Mouse (Mus musculus) forebrain, embryonic 14.5 days (tissue): Measurements from ENCODE around the gene Sec16b. TPM values are rescaled to one million over a fixed set of nuclear protein-coding genes. Genes with fewer than 3 reads are reported as not detected.

ENCODE experiments used
- ATAC-seq: fragments of 200-750 bp; cut with Nextera tagmentation; 2 replicates; pipeline ENCODE4 v1.8.0; 2017; ENCODE audit warnings: mild to moderate bottlenecking, moderate library complexity
- DNase-seq: peaks from one replicate; pipeline ENCODE4 v3.0.0-alpha.2; 2015; ENCODE audit warnings: low spot score
- H3K27ac ChIP-seq: fragments of 300-500 bp; sonication (generic); 2 replicates; pipeline ENCODE4 v1.5.1; 2014; ENCODE audit warnings: low read depth, mild to moderate bottlenecking, control low read depth, low read length, moderate library complexity
- H3K27me3 ChIP-seq: fragments of 300-500 bp; sonication (generic); replicated peaks from 2 replicates; pipeline ENCODE4 v1.6.1; 2014; ENCODE audit warnings: low read length, control low read depth, mixed read lengths; ENCODE audit not compliant: control insufficient read depth, insufficient read depth
- H3K36me3 ChIP-seq: fragments of 300-500 bp; sonication (generic); 2 replicates; pipeline ENCODE4 v1.6.1; 2014; ENCODE audit warnings: low read length, control low read depth; ENCODE audit not compliant: control insufficient read depth, insufficient read depth
- H3K4me1 ChIP-seq: fragments of 300-500 bp; sonication (generic); 2 replicates; pipeline ENCODE4 v1.6.1; 2014; ENCODE audit warnings: antibody characterized with exemption, low read length, control low read depth; ENCODE audit not compliant: control insufficient read depth, insufficient read depth
- H3K4me2 ChIP-seq: fragments of 300-500 bp; sonication (generic); 2 replicates; pipeline ENCODE4 v1.6.1; 2014; ENCODE audit warnings: mild to moderate bottlenecking, control low read depth, low read length
- H3K4me3 ChIP-seq: fragments of 300-500 bp; sonication (generic); 2 replicates; pipeline ENCODE4 v1.5.1; 2014; ENCODE audit warnings: low read depth, low read length, control low read depth
- H3K9ac ChIP-seq: fragments of 300-500 bp; sonication (generic); 2 replicates; pipeline ENCODE4 v1.6.1; 2014; ENCODE audit warnings: mild to moderate bottlenecking, low read length, control low read depth, moderate library complexity
- H3K9me3 ChIP-seq: fragments of 300-500 bp; sonication (generic); replicated peaks from 2 replicates; pipeline ENCODE4 v1.6.1; 2016; ENCODE audit warnings: low read length, control low read depth, mixed read lengths; ENCODE audit not compliant: control insufficient read depth
- WGBS: fragments of 180-500 bp; shearing (Covaris S2); extraction: QIAGEN DNeasy Blood & Tissue Kit; methylation state at CpG from one replicate; pipeline ENCODE4 v1.1.7; 2014; 5-methylcytosine and 5-hydroxymethylcytosine counted together
- polyA plus RNA-seq: library from polyadenylated mRNA; unstranded; fragments of >200 nt; fragmentation: Nextera tagmentation; extraction: Ambion mirVana; gene quantifications from 2 replicates; pipeline ENCODE4 v1.2.1, GENCODE M21; 2014

Sec16b gene
- polyA plus RNA-seq, 1 experiment from 2014 or later = 0.53 TPM

DNA sequence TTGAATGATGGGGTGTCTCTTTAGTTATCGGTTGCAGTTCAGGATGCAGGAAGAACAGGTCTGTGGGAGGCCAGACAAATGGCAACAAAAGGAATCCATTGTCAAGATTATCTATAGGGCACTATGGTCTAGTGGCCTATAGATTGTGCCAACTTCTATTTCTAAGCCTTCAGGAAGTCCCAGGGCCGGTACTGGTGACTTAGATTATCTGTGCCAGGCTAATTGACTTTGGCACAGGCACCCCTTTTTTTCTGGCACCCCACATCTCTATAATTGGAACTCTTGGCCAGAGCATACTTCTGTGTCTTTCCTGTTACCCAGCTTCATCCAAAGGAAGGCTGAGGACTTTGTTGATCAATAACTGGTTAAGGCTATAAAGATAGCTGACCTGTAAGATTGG is 12.9 kb downstream of the Sec16b start:
- peak; percentile 58 for DNase-seq
- no peak overlapping the region for H3K4me2 ChIP-seq
- H3K4me3 ChIP-seq = no peak overlapping the region
- peaks cover 12% of the 10 kb centered on the region; the same call in 1 of the 2 replicates for H3K4me1 ChIP-seq
- no peak overlapping the region for H3K9ac ChIP-seq
- 47% methylated on average over 2 of the region's 2 CpGs for WGBS
- H3K27ac ChIP-seq = no peak overlapping the region; the same call in 1 of the 2 replicates
- H3K9me3 ChIP-seq = no peaks in the 10 kb centered on the region
- H3K27me3 ChIP-seq = no peaks in the 10 kb centered on the region
- H3K36me3 ChIP-seq = no peaks in the 10 kb centered on the region
- ATAC-seq = peak; percentile 40; the same call in 1 of the 2 replicates

DNA sequence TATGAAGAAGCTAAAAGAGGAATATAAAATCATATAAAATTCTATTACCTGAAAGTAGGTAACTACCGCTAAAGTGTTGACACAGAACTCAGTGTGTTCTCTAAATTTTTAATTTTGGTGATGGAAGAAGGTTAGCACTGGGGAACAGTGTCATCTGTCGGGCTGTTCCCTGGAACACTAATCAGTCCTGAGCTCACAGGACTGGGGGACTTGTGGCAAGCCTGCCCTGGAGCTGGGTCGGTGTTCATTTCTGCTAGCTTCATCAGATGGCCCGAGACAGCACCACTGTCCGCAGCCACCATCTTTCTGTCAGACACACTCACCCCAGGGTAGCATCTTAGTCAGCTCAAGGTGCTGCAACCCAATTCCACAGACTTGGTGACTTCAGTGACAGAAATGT is 15.8 kb downstream of the Sec16b start:
- Histone ChIP-seq H3K9ac (no peak overlapping the region), H3K27ac (no peak overlapping the region), H3K27me3 (no peaks in the 10 kb centered on the region), H3K36me3 (no peaks in the 10 kb centered on the region), H3K9me3 (no peaks in the 10 kb centered on the region), H3K4me3 (no peak overlapping the region), H3K4me1 (peaks cover 12% of the 10 kb centered on the region; the same call in 1 of the 2 replicates), H3K4me2 (no peak overlapping the region)
- ATAC-seq = no peak
- WGBS = 90% methylated on average over 5 of the region's 5 CpGs
- no peak for DNase-seq

DNA sequence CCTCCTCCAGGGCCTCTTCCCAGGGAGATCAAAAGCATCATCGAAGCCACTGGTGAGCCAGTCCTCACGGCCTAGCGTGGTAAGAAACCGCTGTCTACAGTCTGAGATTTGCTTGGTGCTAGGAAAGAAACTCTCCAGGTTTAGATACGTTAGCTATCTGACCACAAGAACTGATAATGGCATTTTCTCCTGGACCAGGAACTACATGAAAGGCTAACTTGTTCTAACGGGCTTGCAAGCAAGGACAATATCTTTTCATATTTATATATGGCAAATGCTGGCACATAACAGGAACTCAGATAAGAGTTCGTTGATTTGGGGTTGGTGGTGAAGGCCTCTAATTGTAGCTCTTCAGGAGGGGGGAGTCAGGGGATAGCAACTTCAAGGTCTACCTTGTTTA is 18.2 kb downstream of the Sec16b start:
- Histone ChIP-seq H3K4me2 (no peak overlapping the region), H3K9ac (no peak overlapping the region), H3K27me3 (no peaks in the 10 kb centered on the region), H3K9me3 (no peaks in the 10 kb centered on the region), H3K4me1 (no peaks in the 10 kb centered on the region), H3K36me3 (no peaks in the 10 kb centered on the region), H3K27ac (no peak overlapping the region), H3K4me3 (no peak overlapping the region)
- WGBS = 88% methylated on average over 7 of the region's 7 CpGs
- ATAC-seq (no peak), DNase-seq (no peak)

DNA sequence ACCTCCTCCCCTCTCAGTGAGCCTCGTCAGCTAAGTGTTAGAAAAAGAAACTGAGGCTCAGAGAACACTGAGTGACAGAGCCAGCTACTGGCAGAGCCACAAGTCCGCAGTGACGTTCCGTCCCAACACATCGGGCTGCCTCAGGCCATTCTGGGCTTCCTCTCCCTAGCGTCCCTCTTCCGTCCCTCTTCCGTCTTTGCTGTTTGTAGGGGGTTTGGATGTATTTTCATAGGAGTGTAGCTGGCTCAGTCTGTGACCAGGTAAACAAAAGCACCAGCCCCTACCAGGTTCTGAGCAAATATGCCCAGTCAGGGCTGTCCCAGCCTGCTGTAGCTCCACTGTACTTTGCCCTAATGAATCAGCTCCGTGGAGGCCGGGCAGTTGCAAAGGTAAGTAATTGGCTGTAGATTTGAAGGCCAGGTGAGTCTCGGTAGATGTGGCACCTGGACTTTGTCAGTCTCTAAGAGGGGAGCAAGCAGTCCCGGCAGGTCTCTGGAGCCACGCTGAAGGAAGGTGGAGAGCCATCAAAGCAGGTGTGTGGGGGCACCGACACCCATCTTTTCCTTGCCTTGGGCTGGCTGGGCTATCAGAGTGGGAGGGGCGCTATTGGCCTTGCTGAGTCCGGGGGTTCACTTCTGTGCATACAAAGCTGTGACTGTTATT is 19.3 kb downstream of the Sec16b start:
- no peaks in the 10 kb centered on the region for H3K4me1 ChIP-seq
- H3K4me2 ChIP-seq = no peak overlapping the region
- H3K9me3 ChIP-seq = no peaks in the 10 kb centered on the region
- ATAC-seq = no peak
- no peak overlapping the region for H3K4me3 ChIP-seq
- no peak overlapping the region for H3K9ac ChIP-seq
- WGBS = 85% methylated on average over 16 of the region's 16 CpGs
- H3K27me3 ChIP-seq = no peaks in the 10 kb centered on the region
- no peak overlapping the region for H3K27ac ChIP-seq
- H3K36me3 ChIP-seq = no peaks in the 10 kb centered on the region
- no peak for DNase-seq

DNA sequence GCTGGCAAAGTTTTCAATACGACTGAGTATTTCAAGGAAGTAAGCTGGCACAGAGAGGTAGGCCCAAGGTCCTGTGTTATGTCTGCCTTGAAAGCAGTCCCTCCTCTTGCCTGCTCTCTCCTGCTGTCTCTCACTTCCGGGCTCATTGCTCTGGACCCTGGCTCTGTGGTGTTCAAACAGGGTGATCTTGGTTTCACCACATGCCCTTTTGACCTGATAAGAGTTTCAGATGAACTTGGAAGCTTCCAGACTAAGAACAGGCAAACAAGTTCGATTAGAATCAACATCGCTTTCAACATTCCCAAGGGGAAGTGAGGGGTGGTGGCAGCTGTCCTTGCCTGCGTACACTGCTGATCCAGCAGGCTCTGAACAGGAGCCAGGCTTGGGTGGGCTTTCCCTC is 20.1 kb downstream of the Sec16b start:
- H3K27me3 ChIP-seq = no peaks in the 10 kb centered on the region
- H3K9me3 ChIP-seq = no peaks in the 10 kb centered on the region
- DNase-seq (no peak), ATAC-seq (no peak)
- no peak overlapping the region for H3K4me2 ChIP-seq
- no peaks in the 10 kb centered on the region for H3K4me1 ChIP-seq
- no peaks in the 10 kb centered on the region for H3K36me3 ChIP-seq
- WGBS = 65% methylated on average over 5 of the region's 5 CpGs
- H3K9ac ChIP-seq = no peak overlapping the region
- H3K4me3 ChIP-seq = no peak overlapping the region
- no peak overlapping the region for H3K27ac ChIP-seq

DNA sequence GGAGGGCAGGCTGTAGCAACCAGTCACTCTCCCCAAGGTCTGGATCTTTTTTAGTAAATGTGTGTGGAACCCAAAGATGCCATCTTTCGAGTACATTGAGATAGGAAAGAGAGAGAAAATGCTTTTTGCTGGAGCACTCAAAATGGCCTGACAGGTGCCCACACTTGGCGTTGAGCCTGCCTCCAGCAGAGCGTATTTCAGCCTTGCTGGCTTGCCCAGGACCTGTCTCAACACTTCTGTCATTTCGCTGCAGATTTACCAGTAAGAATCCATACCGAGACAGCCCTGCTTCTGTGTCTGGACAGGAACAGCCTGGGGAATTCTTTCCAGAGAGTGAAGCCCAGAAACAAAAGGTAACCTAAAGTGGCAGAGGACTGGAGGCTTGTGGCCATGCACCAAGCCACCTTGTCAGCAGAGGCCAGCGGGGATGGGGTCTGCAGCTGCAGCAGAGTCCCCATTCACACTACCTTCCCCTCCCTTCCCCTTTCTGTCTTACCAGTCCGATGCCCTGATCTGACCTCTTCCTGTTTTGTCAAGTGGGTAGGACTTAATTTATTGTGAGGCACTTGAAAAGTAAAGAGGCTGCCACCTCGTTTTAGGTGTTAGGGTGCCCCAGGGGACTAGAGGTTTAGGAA is 26.4 kb downstream of the Sec16b start:
- H3K27me3 ChIP-seq = no peaks in the 10 kb centered on the region

DNA sequence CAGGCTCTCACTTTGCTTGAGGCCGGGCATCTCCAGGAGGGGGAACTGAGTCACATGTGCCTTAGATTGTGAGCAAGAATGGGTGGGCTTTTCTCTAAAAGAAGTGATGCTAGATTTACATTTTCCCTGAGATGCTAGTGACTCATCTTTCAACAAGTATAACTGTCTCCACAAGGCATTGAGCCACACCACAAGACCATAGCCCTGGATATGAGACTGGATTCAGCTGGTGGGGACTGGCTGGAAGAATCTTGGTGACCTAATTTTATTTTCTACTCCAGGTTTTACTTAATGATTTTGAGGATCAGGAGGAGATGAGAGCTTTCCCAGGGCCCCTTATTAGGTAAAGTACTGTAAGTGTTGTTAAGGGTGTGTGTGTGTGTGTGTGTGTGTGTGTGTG is 29.0 kb downstream of the Sec16b start:
- no peaks in the 10 kb centered on the region for H3K9me3 ChIP-seq
- H3K27me3 ChIP-seq = no peaks in the 10 kb centered on the region
- H3K36me3 ChIP-seq = no peaks in the 10 kb centered on the region
- DNase-seq (no peak), ATAC-seq (no peak)
- H3K4me3 ChIP-seq = no peak overlapping the region
- H3K4me1 ChIP-seq = no peaks in the 10 kb centered on the region
- no peak overlapping the region for H3K9ac ChIP-seq
- WGBS = 64% methylated on average over 1 of the region's 1 CpGs
- no peak overlapping the region for H3K27ac ChIP-seq
- no peak overlapping the region for H3K4me2 ChIP-seq

More for the DNA sequence above, 26.4 kb downstream of the Sec16b start:
- DNase-seq (no peak), ATAC-seq (no peak)
- H3K4me1 ChIP-seq = no peaks in the 10 kb centered on the region
- WGBS = 50% methylated on average over 8 of the region's 8 CpGs
- H3K9me3 ChIP-seq = no peaks in the 10 kb centered on the region
- H3K9ac ChIP-seq = no peak overlapping the region
- no peak overlapping the region for H3K4me2 ChIP-seq
- no peak overlapping the region for H3K27ac ChIP-seq
- H3K4me3 ChIP-seq = no peak overlapping the region
- no peaks in the 10 kb centered on the region for H3K36me3 ChIP-seq

DNA sequence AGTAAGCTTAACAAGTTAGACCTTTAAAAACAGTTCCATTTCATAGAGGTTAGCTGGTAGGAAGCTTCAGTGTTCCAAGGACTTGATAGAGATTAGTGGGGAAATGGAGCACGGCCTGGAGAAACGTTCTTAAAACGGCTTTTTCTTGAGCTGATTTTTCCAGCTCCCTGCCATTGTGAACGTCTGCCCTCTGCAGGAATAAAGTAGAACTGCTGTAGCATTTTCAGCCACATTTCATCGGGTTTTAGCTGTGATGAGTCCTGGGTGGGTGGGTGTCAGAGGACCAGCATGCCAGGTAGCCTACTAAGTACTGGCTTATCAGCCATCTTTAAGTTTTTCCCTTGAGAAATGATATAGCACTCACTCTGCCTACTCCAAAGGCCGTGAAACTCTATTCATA is 29.9 kb downstream of the Sec16b start:
- peak; percentile 87 for DNase-seq
- Histone ChIP-seq H3K27me3 (no peaks in the 10 kb centered on the region), H3K4me2 (no peak overlapping the region), H3K9ac (no peak overlapping the region), H3K27ac (no peak overlapping the region), H3K36me3 (no peaks in the 10 kb centered on the region), H3K4me1 (no peaks in the 10 kb centered on the region), H3K9me3 (no peaks in the 10 kb centered on the region), H3K4me3 (no peak overlapping the region)
- peak; percentile 73 for ATAC-seq
- 10% methylated on average over 6 of the region's 6 CpGs for WGBS

DNA sequence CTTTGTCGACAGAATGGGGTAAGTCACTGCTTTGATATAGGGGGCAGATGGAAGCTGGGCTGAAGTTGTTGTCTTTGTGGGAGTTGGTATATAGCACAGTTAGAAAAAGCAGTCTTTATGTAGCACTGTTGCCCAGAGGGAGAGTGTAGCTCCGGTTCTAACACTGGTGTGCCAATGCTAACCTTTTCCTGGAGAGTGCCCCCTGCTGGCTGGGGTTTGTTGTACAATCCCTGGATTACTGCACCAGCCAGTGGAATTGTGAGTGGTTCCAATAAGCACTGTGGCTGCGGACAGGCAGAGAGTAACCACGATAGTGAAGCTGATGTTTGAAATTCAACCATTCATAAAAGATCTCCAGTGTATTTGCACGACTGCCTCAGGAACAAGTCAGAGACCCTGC is 31.1 kb downstream of the Sec16b start:
- H3K27me3 ChIP-seq = no peaks in the 10 kb centered on the region
- 84% methylated on average over 5 of the region's 5 CpGs for WGBS
- no peak overlapping the region for H3K27ac ChIP-seq
- no peaks in the 10 kb centered on the region for H3K4me1 ChIP-seq
- no peak overlapping the region for H3K9ac ChIP-seq
- no peak overlapping the region for H3K4me2 ChIP-seq
- H3K4me3 ChIP-seq = no peak overlapping the region
- ATAC-seq (no peak), DNase-seq (no peak)
- no peaks in the 10 kb centered on the region for H3K9me3 ChIP-seq
- no peaks in the 10 kb centered on the region for H3K36me3 ChIP-seq
